Mouse (Mus musculus) ovary, postnatal 14 days (tissue): ENCODE measurements at regions not wholly inside any gene's neighbourhood (a gene's known extent, or its start where the extent isn't known, plus 50 kb on each side); places are given as distances from the start of the nearest gene placed in this dataset.

ENCODE experiments used
- DNase-seq: peaks from one replicate; pipeline ENCODE4 v3.0.0; 2022; ENCODE audit warnings: low spot score

- no peak for DNase-seq
Measured at GRCm38 (mm10) chr10:113034356-113034755, 105.6 kb upstream of the Atxn7l3b start.

GRCm38 (mm10) chr10:113032870-113033269 is 104.1 kb upstream of the Atxn7l3b start:
- no peak for DNase-seq

- peak; percentile 6 for DNase-seq
Measured at GRCm38 (mm10) chr10:113027300-113027699, 98.5 kb upstream of the Atxn7l3b start.

GRCm38 (mm10) chr10:113024633-113025032 is 95.8 kb upstream of the Atxn7l3b start:
- DNase-seq: no peak

- DNase-seq: no peak
Measured at GRCm38 (mm10) chr10:113009124-113009523, 80.3 kb upstream of the Atxn7l3b start.

- no peak for DNase-seq
Measured at GRCm38 (mm10) chr10:112990720-112991119, 61.9 kb upstream of the Atxn7l3b start.

GRCm38 (mm10) chr10:112982697-112983096 is 53.9 kb upstream of the Atxn7l3b start:
- DNase-seq: no peak
